Mouse (Mus musculus) embryonic facial prominence, embryonic 10.5 days (tissue): ENCODE results near the gene Olfr1199. TPM values are rescaled to one million over a fixed set of nuclear protein-coding genes. Genes with fewer than 3 reads are reported as not detected.

Experiments
- DNase-seq: peaks from one replicate; pipeline ENCODE4 v3.0.0-alpha.2; 2017; ENCODE audit warnings: low spot score
- H3K27ac ChIP-seq: fragments of 300-500 bp; sonication (generic); replicated peaks from 2 replicates; pipeline ENCODE4 v1.5.1; 2016; ENCODE audit warnings: mild to moderate bottlenecking
- H3K27me3 ChIP-seq: fragments of 300-500 bp; sonication (generic); replicated peaks from 2 replicates; pipeline ENCODE4 v1.6.1; 2016; ENCODE audit warnings: low read depth, mild to moderate bottlenecking; ENCODE audit not compliant: poor library complexity, severe bottlenecking
- H3K36me3 ChIP-seq: fragments of 300-500 bp; sonication (generic); replicated peaks from 2 replicates; pipeline ENCODE4 v1.6.1; 2016; ENCODE audit warnings: mild to moderate bottlenecking, moderate library complexity
- H3K4me1 ChIP-seq: fragments of 300-500 bp; sonication (generic); 2 replicates; pipeline ENCODE4 v1.6.1; 2016
- H3K4me3 ChIP-seq: fragments of 300-500 bp; sonication (generic); 2 replicates; pipeline ENCODE4 v1.5.1; 2016; ENCODE audit warnings: mild to moderate bottlenecking, moderate library complexity
- H3K9me3 ChIP-seq: fragments of 300-500 bp; sonication (generic); 2 replicates; pipeline ENCODE4 v1.6.1; 2016; ENCODE audit warnings: mild to moderate bottlenecking
- WGBS: fragments of 180-500 bp; shearing (Covaris S2); methylation state at CpG from one replicate; pipeline ENCODE4 v1.1.7; 2016; 5-methylcytosine and 5-hydroxymethylcytosine counted together
- polyA plus RNA-seq: library from polyadenylated mRNA; unstranded; fragments of >200 nt; fragmentation: Nextera tagmentation; extraction: Ambion mirVana; gene quantifications from 2 replicates; pipeline ENCODE4 v1.2.1, GENCODE M21; 2016

Gene Olfr1199
- not detected in 2 replicates for polyA plus RNA-seq

DNA sequence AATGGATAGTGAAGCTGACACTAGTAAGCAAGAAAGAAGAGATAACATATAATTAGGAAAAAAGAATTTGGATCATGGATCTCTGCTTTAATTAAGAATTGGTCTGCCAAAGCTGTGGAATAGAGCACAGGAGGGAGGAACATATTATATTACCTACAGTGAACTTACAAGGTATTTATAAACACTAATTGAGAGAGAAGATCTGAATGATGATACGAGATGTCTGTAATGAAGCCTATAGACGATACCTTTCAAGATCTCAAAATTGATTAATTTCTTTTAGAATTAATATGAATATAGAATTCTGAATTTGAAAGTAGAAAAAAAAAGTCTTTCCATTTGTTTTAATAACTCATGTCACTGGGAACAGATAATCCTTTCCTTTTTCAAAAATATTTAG, at the start of gene Olfr1199:
Gene Olfr1199 (minus strand): TSS at position 101 of the 400 bp plus-strand sequence.
- H3K36me3 ChIP-seq, result no peaks in the 10 kb centered on the region
- H3K4me1 ChIP-seq, result no peaks in the 10 kb centered on the region
- no peaks in the 10 kb centered on the region for H3K9me3 ChIP-seq
- no peak for DNase-seq
- no peak within 1 kb of the TSS for H3K27ac ChIP-seq
- no peak within 1 kb of the TSS for H3K4me3 ChIP-seq
- no peaks in the 10 kb centered on the region for H3K27me3 ChIP-seq
- WGBS, result 94% methylated on average over 2 of the region's 2 CpGs

DNA sequence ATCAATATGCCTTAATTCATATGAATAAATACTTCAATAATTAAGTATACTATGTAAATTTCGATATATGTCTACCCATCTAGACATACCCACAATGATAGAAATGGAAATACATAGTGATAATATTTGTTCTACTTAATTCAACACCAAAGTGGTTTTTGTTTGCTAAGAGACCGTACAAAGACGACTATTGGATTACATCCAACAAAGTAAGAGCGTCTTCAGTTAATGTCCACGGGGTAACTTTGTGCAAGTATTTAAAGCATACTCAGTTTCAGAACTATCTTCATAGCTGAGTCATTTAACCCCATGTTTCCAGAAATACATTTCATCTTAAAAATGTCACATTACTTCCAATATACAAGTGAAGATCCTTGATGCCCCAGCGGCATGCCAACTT, 32.5 kb upstream of the Olfr1199 start, which contains the start of gene Olfr1201:
Gene Olfr1201 (plus strand): TSS at position 301 of the 400 bp plus-strand sequence.
- Histone ChIP-seq H3K4me3 (no peak within 1 kb of the TSS), H3K4me1 (no peaks in the 10 kb centered on the region), H3K27me3 (no peaks in the 10 kb centered on the region), H3K9me3 (no peaks in the 10 kb centered on the region), H3K27ac (no peak within 1 kb of the TSS), H3K36me3 (no peaks in the 10 kb centered on the region)
- 88% methylated on average over 6 of the region's 6 CpGs for WGBS
- no peak for DNase-seq

DNA sequence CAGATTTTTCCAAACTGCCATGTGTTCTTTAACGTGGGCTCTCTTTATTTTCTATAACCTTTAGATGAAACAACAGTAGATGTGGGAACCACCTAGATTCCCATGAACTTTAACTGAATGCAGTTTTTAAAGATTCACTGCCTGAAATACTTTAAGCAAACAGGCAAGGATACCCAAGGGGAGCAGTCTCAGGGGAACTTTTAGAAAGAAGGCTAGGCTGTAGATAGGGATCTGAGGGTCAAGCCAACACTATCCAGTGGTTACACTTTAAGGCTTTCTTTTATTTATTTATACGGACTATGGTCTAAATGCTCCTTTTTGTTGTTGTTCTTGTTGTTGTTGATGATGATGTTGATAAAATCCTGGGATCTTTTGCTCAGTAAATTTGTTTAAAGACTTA, 10.1 kb upstream of the Olfr1199 start, which contains the start of gene Olfr1200:
Gene Olfr1200 (minus strand): TSS at position 101 of the 400 bp plus-strand sequence.
- 80% methylated on average over 2 of the region's 2 CpGs for WGBS
- Histone ChIP-seq H3K9me3 (no peaks in the 10 kb centered on the region), H3K27ac (no peak within 1 kb of the TSS), H3K4me3 (no peak within 1 kb of the TSS), H3K27me3 (no peaks in the 10 kb centered on the region), H3K36me3 (no peaks in the 10 kb centered on the region), H3K4me1 (no peaks in the 10 kb centered on the region)
- no peak for DNase-seq

DNA sequence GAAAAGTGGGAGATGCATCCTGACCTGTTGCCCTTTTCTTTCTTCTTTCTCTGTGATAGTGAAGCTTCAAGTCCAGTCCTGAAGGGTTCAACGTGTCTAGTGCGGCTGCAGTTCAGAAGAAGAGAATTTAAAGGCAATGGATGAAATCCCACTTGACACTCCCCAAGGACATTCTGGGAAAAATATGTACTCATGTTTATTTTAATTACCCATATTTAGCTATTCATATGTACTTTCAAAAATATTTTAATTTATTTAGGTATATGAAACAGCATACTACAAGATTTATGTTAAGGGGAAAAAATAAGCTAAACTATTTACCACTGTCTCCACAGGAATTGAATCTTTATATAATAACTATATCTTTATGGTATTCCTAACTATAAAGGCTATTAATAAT, 9.0 kb downstream of the Olfr1199 start, which contains the start of gene Olfr1198:
Gene Olfr1198 (minus strand): TSS at position 101 of the 400 bp plus-strand sequence.
- H3K9me3 ChIP-seq, result no peaks in the 10 kb centered on the region
- H3K36me3 ChIP-seq, result no peaks in the 10 kb centered on the region
- H3K27me3 ChIP-seq, result no peaks in the 10 kb centered on the region
- WGBS, result 93% methylated on average over 2 of the region's 2 CpGs
- H3K4me1 ChIP-seq, result no peaks in the 10 kb centered on the region
- H3K27ac ChIP-seq, result no peak within 1 kb of the TSS
- no peak within 1 kb of the TSS for H3K4me3 ChIP-seq
- no peak for DNase-seq

DNA sequence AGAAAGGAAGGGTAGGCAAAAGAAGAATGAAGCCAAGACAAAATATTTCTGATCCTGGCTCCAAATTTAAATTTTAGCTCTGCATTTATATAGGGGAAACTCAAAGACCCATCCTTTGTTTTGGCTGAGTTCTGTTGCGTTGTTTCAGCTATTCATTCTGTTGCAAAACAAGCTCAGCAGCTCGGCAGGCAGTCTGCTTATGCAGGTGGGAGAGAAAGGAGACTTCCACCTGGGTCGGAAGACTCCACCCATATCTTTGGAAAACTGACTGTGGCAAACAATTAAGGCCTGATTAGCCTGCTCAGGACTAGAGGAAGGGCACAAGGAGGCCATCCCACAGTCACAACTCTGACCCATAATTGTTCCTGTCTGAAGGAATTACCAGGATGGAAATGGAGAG, 16.9 kb downstream of the Olfr1199 start:
- Histone ChIP-seq H3K4me1 (no peaks in the 10 kb centered on the region), H3K9me3 (no peaks in the 10 kb centered on the region), H3K27ac (no peak overlapping the region), H3K4me3 (no peak overlapping the region), H3K27me3 (no peaks in the 10 kb centered on the region), H3K36me3 (no peaks in the 10 kb centered on the region)
- WGBS, result 68% methylated on average over 3 of the region's 3 CpGs
- no peak for DNase-seq

DNA sequence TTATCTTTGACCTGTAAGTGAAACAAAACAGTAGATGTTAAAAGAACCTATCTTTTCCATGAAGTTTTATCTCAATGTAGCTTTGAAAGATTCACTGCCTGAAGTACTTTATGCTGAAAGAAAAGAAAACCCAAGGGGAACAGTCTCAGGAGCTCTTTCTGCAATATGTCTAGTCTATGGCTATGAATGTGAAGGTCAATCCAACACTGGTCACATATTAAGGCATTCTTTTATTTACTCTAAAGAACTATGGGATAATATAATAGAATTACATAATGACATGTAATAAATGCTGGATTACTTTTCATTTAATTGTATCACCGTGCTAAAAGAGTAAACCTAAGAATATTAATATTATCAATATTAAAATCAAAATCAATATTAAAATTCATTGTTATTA, 28.0 kb downstream of the Olfr1199 start, which contains the start of gene Olfr1197:
Gene Olfr1197 (minus strand): TSS at position 101 of the 400 bp plus-strand sequence.
- H3K36me3 ChIP-seq, result no peaks in the 10 kb centered on the region
- no peak within 1 kb of the TSS for H3K4me3 ChIP-seq
- no peaks in the 10 kb centered on the region for H3K27me3 ChIP-seq
- no peak for DNase-seq
- WGBS, result 87% methylated on average over 1 of the region's 1 CpGs
- H3K9me3 ChIP-seq, result no peaks in the 10 kb centered on the region
- H3K4me1 ChIP-seq, result no peaks in the 10 kb centered on the region
- no peak within 1 kb of the TSS for H3K27ac ChIP-seq

DNA sequence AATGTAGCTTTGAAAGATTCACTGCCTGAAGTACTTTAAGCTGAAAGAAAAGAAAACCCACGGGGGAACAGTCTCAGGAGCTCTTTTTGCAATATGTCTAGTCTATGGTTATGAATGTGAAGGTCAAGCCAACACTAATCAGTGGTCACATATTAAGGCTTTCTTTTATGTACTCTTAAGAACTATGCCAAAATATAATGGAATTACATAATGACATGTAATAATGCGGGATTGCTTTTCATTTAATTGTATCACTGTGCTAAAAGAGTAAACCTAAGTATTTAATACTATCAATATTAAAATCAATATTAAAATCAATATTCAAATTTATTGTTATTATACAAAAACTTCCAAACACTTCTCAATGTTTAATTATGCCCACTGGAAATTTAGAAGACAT, 55.8 kb downstream of the Olfr1199 start, which contains the start of gene Olfr1196:
Gene Olfr1196 (minus strand): TSS at position 101 of the 400 bp plus-strand sequence.
- 87% methylated on average over 2 of the region's 2 CpGs for WGBS
- no peak for DNase-seq
- no peak within 1 kb of the TSS for H3K4me3 ChIP-seq

More for the DNA sequence above, 55.8 kb downstream of the Olfr1199 start, which contains the start of gene Olfr1196:
- H3K27ac ChIP-seq, result no peak within 1 kb of the TSS
- H3K4me1 ChIP-seq, result no peaks in the 10 kb centered on the region
- no peaks in the 10 kb centered on the region for H3K36me3 ChIP-seq
- H3K9me3 ChIP-seq, result no peaks in the 10 kb centered on the region
- no peaks in the 10 kb centered on the region for H3K27me3 ChIP-seq

Other genes starting within 250 kb of the Olfr1199 start
- gene Olfr1186, start 241.9 kb downstream of the Olfr1199 start, polyA plus RNA-seq, result not detected in 2 replicates
- not detected in 2 replicates for gene Olfr1188, start 203.5 kb downstream of the Olfr1199 start, polyA plus RNA-seq
- not detected in 2 replicates for gene Olfr1189, start 174.0 kb downstream of the Olfr1199 start, polyA plus RNA-seq
- gene Olfr1191-ps1, start 119.9 kb downstream of the Olfr1199 start, polyA plus RNA-seq, result not detected in 2 replicates
- not detected in 2 replicates for gene Olfr1192-ps1, start 112.0 kb downstream of the Olfr1199 start, polyA plus RNA-seq
- gene Olfr1193, start 84.8 kb downstream of the Olfr1199 start, polyA plus RNA-seq, result not detected in 2 replicates
- not detected in 2 replicates for gene Olfr1195, start 71.3 kb downstream of the Olfr1199 start, polyA plus RNA-seq
- gene Olfr1196, start 55.9 kb downstream of the Olfr1199 start, polyA plus RNA-seq, result not detected in 2 replicates
- gene Olfr1197, start 28.1 kb downstream of the Olfr1199 start, polyA plus RNA-seq, result not detected in 2 replicates
- gene Olfr1198, start 9.1 kb downstream of the Olfr1199 start, polyA plus RNA-seq, result not detected in 2 replicates
- gene Olfr1200, start 10.0 kb upstream of the Olfr1199 start, polyA plus RNA-seq, result not detected in 2 replicates
- not detected in 2 replicates for gene Olfr1201, start 32.6 kb upstream of the Olfr1199 start, polyA plus RNA-seq
- gene Olfr1202, start 54.0 kb upstream of the Olfr1199 start, polyA plus RNA-seq, result 0.04 TPM in 1 of 2 replicates, not detected in the other
- not detected in 2 replicates for gene Olfr1205, start 69.3 kb upstream of the Olfr1199 start, polyA plus RNA-seq
- not detected in 2 replicates for gene Olfr1204, start 88.8 kb upstream of the Olfr1199 start, polyA plus RNA-seq
- not detected in 2 replicates for gene Olfr1206, start 102.8 kb upstream of the Olfr1199 start, polyA plus RNA-seq
- gene Olfr1208, start 141.8 kb upstream of the Olfr1199 start, polyA plus RNA-seq, result not detected in 2 replicates
- not detected in 2 replicates for gene Olfr1209, start 154.7 kb upstream of the Olfr1199 start, polyA plus RNA-seq
- not detected in 2 replicates for gene Olfr1211, start 177.6 kb upstream of the Olfr1199 start, polyA plus RNA-seq
- gene Olfr1212, start 193.5 kb upstream of the Olfr1199 start, polyA plus RNA-seq, result not detected in 2 replicates
- not detected in 2 replicates for gene Gm13762, start 219.8 kb upstream of the Olfr1199 start, polyA plus RNA-seq
- not detected in 2 replicates for gene Olfr1214, start 232.2 kb upstream of the Olfr1199 start, polyA plus RNA-seq
- gene Olfr1215, start 246.5 kb upstream of the Olfr1199 start, polyA plus RNA-seq, result not detected in 2 replicates